Mouse (Mus musculus): ENCODE data around the gene Psme2.

The Psme2 gene

GRCm38 (mm10) chr14:55596036-55596690 lies 5.2 kb upstream of the Psme2 start:
- no peak for DNase-seq (ENCODE audit: low spot score)

GRCm38 (mm10) chr14:55592226-55592625 lies 1.3 kb upstream of the Psme2 start:
- no peak for DNase-seq (ENCODE audit: low spot score)

DNA sequence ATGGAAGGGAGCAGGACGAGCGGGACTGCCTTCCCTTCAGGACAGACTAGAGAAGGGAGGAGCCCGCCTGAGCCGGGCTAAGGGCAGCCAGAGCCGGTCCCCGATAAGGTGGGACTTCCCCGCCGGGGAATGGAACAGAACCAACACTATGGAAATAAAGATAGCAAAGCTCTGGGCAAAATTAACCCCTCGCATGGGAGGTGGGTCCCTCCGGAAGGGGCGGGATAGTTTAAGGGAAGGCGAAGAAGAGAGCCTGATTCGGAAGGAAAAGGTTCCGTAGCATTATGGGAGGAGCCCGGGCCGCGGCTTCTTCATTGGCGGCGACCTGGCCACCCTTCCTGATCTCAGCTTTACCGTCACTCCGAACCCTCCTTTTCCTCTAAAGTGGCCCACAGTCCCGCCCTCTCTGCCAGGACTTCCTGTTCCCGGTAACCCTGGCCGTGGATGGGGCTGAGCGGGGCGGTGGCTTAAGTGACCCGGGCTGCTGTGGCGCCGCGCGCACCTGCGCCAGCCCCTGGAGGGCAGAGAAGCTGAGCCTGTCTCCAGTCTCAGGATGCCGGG lies 498 bp upstream of the Psme2 start, which contains the start of gene Rnf31:
Rnf31 (plus strand) TSS at position 378 of the 561 bp plus-strand sequence.
- peak; percentile 93 for DNase-seq (ENCODE audit: low spot score)

DNA sequence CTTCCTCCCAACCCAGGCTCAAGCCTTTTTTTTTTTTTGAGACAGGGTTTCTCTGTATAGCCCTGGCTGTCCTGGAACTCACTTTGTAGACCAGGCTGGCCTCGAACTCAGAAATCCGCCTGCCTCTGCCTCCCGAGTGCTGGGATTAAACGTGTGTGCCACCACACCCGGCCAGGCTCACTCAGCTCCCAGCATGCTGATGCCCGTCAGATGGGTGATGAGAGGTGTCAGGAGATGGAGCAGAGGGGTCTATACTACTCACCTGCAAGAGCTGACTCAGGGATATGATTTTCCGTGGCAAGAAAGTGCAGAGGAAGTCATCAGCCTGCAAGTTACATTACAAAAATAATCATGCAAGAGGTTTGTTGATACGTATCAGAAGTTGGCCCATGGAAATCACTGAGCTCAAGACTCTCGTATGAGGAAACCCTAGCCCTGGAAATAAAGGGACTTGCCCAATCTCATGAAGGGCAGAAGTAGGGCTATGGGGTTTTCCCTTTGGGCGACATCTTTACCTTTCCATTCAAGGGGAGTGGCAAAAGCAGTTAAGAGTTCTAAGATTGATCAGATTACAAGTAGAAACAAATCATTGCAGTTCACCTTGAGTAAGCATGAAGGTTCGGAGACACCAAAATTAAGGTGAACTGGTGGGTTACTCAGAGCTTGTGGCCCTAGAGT lies 1.0 kb downstream of the Psme2 start:
- DNase-seq (ENCODE audit: low spot score): peak; percentile 33

- no peak for DNase-seq (ENCODE audit: low spot score)
Measured at GRCm38 (mm10) chr14:55589271-55589670, 1.6 kb downstream of the Psme2 start.

DNA sequence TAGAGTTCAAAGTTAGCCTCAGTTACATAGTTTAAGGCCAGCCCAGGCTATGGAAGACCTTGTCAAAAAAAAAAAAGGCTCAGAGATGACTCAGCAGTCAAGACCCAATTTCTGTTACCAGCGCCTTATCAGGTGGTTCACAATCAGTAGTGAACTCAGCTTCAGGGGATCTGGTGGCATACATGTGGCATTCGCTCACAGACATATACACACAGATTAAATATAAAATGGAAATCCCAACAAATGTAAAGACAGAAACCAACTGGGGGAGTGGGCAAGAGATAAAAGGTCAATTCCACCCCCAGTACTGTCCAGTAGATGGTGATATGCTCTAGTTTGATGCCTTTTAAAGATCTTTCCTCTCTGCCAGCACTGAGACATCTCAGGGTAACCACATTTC lies 4.8 kb downstream of the Psme2 start:
- no peak for DNase-seq (ENCODE audit: low spot score)

GRCm38 (mm10) chr14:55585566-55585960 lies 5.3 kb downstream of the Psme2 start:
- DNase-seq (ENCODE audit: low spot score): no peak

DNA sequence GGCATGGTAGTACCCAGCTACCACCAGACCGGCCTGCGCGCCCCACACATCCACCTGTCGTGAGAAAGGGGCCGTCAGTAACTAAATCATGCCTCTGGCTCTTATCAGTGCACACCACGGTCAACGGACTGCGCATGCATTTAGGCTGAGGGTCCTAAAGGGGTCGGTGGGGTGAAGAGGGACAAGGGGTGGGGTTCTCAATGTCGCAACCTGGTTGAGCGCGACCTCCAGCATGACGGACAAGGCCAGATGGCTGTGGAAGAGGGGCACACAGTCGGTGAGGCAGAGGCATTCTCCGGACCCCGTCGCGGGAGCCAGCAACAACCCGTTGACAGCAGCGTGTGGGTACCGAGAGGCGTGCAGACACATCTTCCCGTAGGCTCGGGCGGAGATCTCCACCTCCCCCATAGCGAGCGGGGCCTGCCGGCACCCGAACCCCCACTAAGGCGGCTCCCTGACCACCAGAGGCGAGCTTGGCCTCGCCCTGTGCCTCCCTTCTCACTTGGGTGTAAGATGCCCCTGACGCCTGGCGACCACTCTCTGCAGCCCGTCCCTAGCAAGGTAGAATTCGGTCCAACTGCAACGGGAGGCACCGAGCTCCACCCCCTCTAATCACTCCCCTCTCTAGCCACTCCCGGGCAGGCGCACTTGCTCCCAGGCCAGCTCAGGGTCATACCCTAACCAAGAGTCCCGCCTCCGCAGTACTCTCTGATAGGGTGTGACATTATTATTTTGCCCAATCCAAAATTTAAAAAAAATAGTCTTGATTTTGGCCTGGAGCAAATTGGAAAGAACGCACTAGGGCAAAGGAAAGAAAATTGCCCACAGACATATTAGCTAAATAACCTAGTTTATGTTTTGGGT lies 6.0 kb downstream of the Psme2 start, which contains the start of gene Emc9:
Emc9 (minus strand) TSS at position 601 of the 864 bp plus-strand sequence.
- DNase-seq (ENCODE audit: low spot score): peak; percentile 90

GRCm38 (mm10) chr14:55584303-55584701 lies 6.6 kb downstream of the Psme2 start:
- DNase-seq (ENCODE audit: low spot score): no peak

DNA sequence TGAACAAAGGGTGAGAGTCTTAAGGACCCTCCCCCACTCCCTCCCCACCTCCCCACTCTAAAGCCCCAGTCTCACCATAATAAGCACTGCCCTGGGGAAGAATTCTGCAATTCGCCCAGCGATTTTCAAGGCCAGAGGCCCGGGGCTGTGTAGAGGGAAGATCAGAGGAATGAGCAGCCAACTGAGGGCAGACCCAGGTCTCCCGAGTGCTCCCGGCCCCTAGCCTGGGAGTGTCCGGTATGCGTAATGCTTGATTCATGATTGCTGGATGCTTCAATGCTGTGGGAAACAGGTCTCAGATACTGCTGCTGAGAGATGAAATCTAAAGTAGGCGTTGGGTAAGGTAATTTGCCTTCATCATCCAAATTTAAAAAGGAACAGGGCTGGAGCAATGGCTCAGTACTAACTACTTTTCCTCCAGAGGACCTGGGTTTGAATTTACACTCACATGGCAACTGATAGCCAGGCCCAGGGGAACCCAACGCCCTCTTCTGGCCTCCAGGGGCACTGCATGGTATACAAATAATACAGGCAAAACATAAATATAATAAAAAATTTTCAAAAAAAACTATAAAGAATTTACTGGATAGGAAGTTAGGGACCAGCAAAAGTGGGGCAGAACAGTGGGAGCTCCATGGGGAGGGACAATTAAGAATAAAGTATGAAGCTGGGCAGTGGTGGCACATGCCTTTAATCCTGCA lies 8.8 kb downstream of the Psme2 start:
- no peak for DNase-seq (ENCODE audit: low spot score)

DNA sequence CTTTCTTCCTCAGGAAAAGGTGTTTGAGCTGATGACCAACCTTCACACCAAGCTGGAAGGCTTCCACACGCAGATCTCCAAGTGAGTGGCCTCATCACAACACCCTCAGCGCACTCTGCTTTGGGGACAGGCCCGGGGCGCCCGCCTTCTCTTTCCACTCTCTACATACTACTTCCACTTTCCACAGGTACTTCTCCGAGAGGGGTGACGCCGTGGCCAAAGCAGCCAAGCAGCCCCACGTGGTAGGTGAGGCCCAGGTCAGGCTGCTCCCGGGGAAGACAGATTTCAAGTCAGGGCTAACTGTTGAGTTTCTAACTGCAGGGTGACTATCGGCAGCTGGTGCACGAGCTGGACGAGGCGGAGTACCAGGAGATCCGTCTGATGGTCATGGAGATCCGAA lies 10.2 kb downstream of the Psme2 start:
- no peak for DNase-seq (ENCODE audit: low spot score)

DNA sequence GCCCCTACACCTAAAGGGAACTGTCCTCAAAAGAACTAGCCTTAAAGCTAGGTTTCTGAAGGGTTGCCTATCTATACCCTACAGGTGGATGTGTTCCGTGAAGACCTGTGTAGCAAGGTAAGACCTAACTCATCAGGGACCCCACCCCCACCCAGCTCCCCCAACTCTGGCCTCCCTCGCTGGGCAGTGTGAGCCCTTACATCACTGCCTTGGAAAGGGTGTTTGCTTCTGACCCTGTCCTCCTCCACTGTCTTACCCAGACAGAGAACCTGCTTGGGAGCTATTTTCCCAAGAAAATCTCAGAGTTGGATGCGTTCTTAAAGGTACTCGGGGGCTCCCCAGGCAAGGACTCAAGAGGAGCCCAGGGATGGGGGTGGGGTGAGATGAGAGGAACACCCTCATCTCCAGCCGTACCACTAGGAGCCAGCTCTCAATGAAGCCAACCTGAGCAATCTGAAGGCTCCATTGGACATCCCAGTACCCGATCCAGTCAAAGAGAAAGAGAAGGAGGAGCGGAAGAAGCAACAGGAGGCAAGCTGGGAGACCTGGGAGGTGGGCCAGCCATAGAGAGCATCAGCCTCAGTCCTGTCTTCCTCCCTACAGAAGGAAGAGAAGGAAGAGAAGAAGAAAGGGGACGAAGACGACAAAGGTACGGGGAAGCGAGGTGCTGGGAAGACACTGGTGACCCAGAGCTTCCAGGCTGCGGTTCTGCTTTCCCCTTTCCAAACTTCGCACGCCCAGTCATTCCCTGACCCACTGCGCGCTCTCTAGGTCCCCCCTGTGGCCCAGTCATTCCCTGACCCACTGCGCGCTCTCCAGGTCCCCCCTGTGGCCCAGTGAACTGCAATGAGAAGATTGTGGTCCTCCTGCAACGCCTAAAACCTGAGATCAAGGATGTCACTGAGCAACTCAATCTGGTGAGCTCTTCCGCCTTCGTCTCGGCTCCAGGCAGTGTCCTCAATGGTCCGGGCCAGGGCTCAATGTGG lies 11.1 kb downstream of the Psme2 start:
- no peak for DNase-seq (ENCODE audit: low spot score)

DNA sequence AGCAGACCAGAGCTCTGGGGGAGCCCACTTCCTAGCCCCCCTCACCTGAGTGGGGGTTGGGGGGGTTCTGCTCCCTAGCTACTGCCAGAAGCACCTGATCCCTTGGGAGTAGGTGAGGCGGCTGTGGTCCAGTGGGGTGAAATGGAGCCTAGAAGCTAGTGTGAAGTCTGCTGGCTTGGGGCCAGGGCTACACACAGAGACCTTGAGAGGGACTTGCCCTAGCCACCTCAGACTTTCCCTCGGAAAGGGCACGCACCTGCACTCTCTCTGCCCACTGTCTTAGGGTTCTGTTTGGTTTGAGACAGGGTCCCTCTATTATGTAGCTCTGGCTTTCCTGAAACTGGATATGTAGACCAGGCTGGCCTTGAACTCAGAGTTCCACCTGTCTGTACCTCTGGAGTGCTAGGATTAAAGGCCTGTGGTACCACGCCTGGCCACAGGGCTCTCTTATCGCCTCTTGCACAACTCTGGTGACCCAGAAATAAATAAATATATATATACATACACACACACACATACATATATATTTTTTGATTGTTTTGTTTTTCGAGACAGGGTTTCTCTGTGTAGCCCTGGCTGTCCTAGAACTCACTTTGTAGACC lies 12.1 kb downstream of the Psme2 start:
- peak; percentile 49 for DNase-seq (ENCODE audit: low spot score)

GRCm38 (mm10) chr14:55577871-55578667 lies 12.8 kb downstream of the Psme2 start, which contains the start of gene Psme1:
Gene Psme1, plus strand, starts transcription at chr14:55578123.
- peak; percentile 65 for DNase-seq (ENCODE audit: low spot score)

- DNase-seq (ENCODE audit: low spot score): no peak
Measured at GRCm38 (mm10) chr14:55576376-55576775, 14.5 kb downstream of the Psme2 start.

- no peak for DNase-seq (ENCODE audit: low spot score)
Measured at GRCm38 (mm10) chr14:55575711-55576110, 15.2 kb downstream of the Psme2 start.

DNA sequence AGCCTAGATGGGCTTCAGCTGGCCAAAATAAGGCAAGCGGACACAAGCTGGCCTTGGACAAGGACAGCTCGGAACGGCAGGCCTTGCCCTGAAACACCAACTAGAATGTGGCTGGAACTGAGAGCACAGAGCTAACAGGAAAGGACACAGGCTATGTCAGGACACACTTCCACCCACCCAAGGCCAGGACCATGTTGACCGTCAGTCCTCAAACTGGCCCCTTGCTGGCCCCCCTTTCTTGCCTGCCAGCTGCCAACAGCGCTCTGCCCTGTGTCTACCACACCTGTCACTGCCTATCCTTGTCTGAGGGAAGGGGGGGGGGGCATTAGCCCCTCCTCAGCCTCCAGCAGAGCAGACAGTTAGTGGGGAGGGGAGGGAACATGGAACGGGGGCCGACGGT lies 15.6 kb downstream of the Psme2 start, which contains the start of gene Fitm1:
Fitm1 (plus strand) TSS at position 316 of the 400 bp plus-strand sequence.
- no peak for DNase-seq (ENCODE audit: low spot score)

DNA sequence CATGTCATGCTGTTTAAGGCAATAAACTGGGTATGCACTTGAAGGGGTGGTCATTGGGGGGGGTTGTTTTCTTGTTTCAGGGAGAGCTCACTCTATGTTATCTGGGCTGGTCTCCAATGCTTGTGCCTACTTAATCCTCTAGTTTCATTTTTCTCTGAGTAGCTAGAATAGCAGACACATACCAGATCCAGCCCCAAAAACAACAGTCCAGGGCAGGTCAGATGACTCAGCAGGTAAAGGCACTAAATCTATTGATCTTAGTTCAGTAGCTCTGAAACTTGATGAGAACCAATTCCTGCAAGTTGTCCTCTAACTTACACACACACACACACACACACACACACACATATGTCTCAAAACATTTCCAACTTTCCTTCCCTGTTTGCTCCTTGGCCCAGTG lies 19.2 kb downstream of the Psme2 start:
- DNase-seq (ENCODE audit: low spot score): no peak

- no peak for DNase-seq (ENCODE audit: low spot score)
Measured at GRCm38 (mm10) chr14:55570588-55570987, 20.3 kb downstream of the Psme2 start.

All from adipocyte (in vitro differentiated cells).